Mouse (Mus musculus) macrophage (primary cell): ENCODE measurements around the gene Nell2. TPM values are rescaled to one million over a fixed set of nuclear protein-coding genes. Genes with fewer than 3 reads are reported as not detected.

Experiments
- H3K27ac ChIP-seq: fragments of 350-480 bp; formaldehyde crosslinking; 2 replicates; pipeline ENCODE4 v1.9.0; 2021
- H3K36me3 ChIP-seq: fragments of 350-480 bp; formaldehyde crosslinking; 2 replicates; pipeline ENCODE4 v1.9.0; 2021; ENCODE audit errors: inconsistent target
- H3K4me3 ChIP-seq: fragments of 350-480 bp; formaldehyde crosslinking; 2 replicates; pipeline ENCODE4 v1.9.0; 2021; ENCODE audit errors: inconsistent target
- H3K79me2 ChIP-seq: fragments of 350-480 bp; formaldehyde crosslinking; 2 replicates; pipeline ENCODE4 v1.9.0; 2021; ENCODE audit errors: inconsistent target
- WGBS: methylation state at CpG from one replicate; pipeline ENCODE4 v1.1.7; 2026; ENCODE audit warnings: inconsistent platforms; ENCODE audit not compliant: missing documents; 5-methylcytosine and 5-hydroxymethylcytosine counted together
- polyA plus RNA-seq: library from polyadenylated mRNA; stranded (reverse); fragments of 250-400 nt; gene quantifications from 3 replicates; pipeline ENCODE4 v1.2.4, GENCODE M21; 2018; ENCODE audit warnings: inconsistent platforms

Gene Nell2
- polyA plus RNA-seq, 1 experiment from 2014 or later = not detected

DNA sequence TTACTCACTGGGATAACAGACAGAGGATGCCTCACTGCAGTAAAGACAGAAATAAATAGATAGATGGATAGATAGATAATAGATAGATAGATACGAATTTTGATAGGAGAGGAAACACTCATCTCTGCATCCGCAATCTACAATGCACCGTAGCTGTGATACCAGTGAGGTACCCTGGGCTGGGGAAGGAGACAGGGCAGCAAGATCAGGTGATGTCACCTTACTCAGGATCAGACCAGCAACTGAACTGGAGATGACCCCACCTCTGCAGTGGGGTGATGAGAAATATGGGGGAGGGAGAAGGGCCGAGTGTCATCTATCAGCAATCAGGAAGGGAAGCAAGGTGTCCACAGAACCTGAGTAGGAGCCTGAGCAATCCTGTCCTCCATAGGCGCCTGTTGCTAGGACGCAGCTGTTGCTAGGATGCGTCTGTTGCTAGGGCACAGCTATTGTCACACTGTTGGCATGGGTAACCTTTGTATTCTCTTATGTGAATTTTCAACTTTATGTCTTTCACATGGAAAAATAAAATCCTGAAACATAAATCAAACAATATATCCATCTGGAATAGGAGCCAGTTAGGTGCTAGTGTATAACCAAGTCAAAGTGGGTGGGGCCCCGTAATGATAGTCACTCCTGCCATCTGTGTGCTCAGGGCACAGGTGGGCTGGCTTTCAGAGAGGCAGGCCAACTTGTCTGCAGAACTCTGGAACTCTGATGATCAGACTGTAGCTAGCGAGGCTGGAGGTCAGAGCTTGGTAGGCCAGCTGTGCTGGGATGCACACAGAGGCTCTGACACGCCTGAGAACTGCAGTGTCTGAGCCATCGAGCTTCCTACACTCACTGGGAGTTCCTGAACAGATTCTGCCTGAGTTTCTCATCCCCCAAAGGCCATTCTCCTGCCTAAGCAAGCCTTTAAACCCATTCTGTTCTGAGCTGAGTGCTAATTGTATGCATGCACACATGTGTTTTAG, 193.7 kb downstream of the Nell2 start:
- Histone ChIP-seq H3K27ac (no peak overlapping the region), H3K79me2 (no peaks in the 10 kb centered on the region), H3K4me3 (no peak overlapping the region), H3K36me3 (no peaks in the 10 kb centered on the region)
- 87% methylated on average over 11 of the region's 11 CpGs for WGBS

DNA sequence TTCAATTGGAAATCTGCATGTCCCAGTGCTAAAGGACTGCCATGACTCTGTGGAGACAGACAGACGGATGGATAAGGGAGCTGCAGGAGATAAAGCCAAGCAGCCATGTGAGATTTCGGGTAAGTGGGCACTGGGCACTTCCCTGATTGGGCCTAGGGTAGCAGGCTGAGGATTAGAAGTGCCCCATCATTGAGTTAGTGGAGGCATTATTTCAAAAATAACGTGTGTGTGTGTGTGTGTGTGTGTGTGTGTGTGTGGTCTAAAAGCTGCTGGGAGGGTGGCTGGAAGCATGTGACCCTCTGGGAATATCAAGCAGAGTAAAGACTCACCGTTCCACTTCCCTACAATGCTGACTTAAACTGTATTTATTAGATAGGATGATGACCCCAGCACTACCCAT, 195.1 kb downstream of the Nell2 start:
- Histone ChIP-seq H3K4me3 (no peak overlapping the region), H3K27ac (no peak overlapping the region), H3K36me3 (no peaks in the 10 kb centered on the region), H3K79me2 (no peaks in the 10 kb centered on the region)
- 79% methylated on average over 4 of the region's 4 CpGs for WGBS

DNA sequence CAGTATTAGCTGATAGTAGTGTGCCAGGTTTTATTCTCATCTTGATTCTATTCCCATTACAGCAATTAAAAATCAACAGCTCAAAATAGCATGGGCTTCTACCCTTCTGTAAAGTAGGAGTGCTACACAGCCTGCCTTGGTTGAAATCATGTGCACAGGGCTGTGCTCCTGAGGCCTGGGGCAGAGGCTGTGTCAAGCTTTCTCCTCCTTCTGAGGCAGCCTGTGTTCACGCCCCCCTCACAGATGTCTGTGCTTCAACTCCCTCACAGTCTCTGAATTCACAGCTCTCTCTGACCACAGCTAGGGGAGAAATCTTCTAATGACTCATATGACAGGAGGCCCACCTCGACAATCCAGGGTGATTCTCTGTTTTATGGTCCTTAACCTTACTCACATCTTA, 197.4 kb downstream of the Nell2 start:
- no peak overlapping the region for H3K4me3 ChIP-seq
- WGBS = 85% methylated on average over 2 of the region's 2 CpGs
- no peaks in the 10 kb centered on the region for H3K79me2 ChIP-seq
- H3K27ac ChIP-seq = no peak overlapping the region
- no peaks in the 10 kb centered on the region for H3K36me3 ChIP-seq

DNA sequence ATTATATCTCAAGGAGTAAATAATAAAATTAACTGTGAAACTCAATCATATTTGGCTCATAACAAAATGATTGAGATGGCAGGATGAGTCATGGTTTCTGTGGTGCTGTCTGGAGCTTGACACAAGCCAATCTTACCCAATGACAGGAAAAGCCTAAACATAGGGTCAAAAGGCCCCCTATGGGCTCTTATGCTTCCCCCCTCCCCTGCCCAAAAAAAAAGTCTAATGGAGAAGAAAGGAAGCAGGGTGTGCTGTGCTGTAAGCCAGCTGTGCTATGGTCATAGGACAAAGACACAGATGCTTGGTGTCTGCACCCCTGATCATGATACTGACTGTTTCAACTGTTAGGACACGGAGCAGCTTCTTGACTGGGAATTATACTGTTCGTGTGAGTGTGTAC, 205.6 kb downstream of the Nell2 start:
- H3K36me3 ChIP-seq = no peaks in the 10 kb centered on the region

DNA sequence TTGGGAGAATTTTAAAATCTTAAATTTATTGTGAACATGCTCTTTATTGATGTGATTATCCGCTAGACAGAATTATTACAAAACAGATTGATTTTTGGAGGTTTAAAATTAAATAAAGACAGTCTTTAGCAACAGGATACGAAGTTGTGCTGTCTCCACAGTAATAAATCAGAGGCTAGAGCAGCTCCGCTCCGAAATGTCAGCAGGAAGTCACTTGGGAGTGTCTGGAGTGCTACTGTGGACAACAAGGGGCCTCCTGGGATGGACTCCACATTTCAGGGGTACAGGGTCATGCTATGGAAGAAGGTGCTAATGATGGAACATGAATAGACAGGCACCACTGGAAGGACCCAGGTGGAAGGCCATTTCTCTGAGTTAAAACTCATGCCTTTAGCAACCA, 211.7 kb downstream of the Nell2 start:
- whole genome bisulfite sequencing = 49% methylated on average over 4 of the region's 4 CpGs
- H3K36me3 ChIP-seq = no peaks in the 10 kb centered on the region

More for the DNA sequence above, 205.6 kb downstream of the Nell2 start:
- Histone ChIP-seq H3K79me2 (no peaks in the 10 kb centered on the region), H3K27ac (no peak overlapping the region), H3K4me3 (no peak overlapping the region)
- 96% methylated on average over 2 of the region's 2 CpGs for WGBS

DNA sequence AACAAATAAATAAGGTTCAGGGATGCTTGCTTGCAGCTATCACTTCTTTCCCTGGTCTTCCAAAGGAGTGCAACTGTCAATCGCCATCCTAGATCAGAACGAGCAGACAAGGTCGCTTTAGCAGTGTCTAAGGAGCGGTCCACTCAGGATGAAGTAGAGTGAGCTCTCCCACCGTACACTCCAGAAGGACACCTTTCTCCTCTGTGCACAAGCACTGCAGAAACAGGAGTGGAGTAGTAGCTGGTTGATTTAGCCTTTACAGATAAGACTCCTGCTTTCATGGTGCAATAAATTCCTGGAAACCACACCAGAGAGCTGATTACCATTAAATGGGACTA, 213.6 kb downstream of the Nell2 start:
- H3K79me2 ChIP-seq = no peaks in the 10 kb centered on the region
- no peaks in the 10 kb centered on the region for H3K36me3 ChIP-seq
- H3K4me3 ChIP-seq = no peak overlapping the region
- WGBS = 98% methylated on average over 5 of the region's 5 CpGs
- H3K27ac ChIP-seq = no peak overlapping the region

More for the DNA sequence above, 211.7 kb downstream of the Nell2 start:
- no peaks in the 10 kb centered on the region for H3K79me2 ChIP-seq
- H3K4me3 ChIP-seq = no peak overlapping the region
- no peak overlapping the region for H3K27ac ChIP-seq

DNA sequence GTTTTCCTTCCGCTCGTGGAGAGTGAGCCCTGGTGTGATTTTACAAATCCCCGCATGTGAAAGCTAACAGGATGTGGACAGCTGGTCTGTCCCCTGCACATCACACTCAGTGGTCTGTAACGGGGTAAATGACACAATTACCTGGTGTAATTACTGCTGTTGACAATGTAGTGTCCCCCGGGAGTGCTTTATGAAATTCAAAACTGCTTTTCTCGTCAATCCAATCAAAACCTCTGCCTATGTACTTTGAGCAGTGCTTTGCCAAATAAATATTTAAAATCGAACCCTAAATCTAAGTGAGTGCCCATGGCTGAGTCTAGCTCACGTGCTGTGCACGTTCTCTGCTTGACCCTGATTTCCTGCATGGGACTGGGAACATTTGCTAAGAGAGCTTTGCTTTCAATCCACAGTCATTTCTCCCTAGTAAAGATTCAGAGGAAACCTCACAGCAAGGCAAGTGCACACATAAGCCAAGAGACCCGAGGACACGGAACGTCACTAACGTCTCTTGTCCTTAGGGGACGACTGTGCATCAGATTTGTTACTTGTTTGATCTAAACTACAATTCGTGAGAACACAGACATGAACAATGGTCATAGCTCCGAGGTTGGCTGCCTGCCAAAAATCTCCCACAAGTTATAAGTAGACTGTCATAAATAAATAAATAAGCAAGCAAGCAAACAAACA, 214.1 kb downstream of the Nell2 start:
- H3K4me3 ChIP-seq = no peak overlapping the region
- WGBS = 79% methylated on average over 16 of the region's 16 CpGs
- H3K27ac ChIP-seq = no peak overlapping the region
- H3K79me2 ChIP-seq = no peaks in the 10 kb centered on the region
- no peaks in the 10 kb centered on the region for H3K36me3 ChIP-seq

DNA sequence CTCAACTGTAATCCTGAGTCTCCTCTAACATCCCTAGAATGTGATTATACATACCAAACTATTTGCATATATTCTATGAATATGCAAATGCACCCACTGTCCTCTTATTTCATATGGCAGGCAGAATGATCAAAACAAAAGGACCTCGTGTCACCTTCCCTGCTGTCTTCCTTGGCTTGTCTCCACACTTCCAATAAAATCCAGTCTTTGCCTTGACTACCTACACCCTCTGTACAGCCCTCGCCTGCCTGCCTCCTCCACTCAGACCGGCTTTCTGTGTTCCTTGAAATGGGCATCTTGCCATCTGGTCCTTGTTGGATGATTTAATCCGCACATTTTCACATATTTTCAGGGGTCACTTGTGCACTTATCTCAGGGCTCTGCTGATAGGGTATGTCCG, 215.1 kb downstream of the Nell2 start:
- H3K27ac ChIP-seq = no peak overlapping the region
- H3K79me2 ChIP-seq = no peaks in the 10 kb centered on the region
- H3K4me3 ChIP-seq = no peak overlapping the region
- WGBS = 86% methylated on average over 5 of the region's 5 CpGs
- no peaks in the 10 kb centered on the region for H3K36me3 ChIP-seq

DNA sequence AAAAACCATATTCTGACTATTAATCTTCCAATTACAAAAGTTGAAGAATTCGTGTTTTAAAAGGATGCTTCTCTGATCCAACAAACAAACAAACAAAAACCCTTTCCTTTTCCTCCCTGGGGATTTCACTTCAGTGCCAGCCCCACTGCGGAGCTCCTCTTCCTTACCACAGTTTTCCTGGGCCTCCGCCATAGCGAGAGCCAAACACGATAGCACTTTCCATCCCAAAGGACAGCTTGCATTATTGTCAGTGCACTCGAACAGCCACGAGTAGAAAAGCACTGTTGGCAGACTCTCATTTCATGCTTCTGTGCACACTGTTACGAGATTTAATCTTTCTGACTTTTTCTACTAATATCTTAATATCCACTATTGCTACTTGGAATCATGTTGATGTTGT, 224.3 kb downstream of the Nell2 start:
- Histone ChIP-seq H3K4me3 (no peak overlapping the region), H3K79me2 (no peaks in the 10 kb centered on the region), H3K36me3 (no peaks in the 10 kb centered on the region), H3K27ac (no peak overlapping the region)
- WGBS = 84% methylated on average over 8 of the region's 8 CpGs

DNA sequence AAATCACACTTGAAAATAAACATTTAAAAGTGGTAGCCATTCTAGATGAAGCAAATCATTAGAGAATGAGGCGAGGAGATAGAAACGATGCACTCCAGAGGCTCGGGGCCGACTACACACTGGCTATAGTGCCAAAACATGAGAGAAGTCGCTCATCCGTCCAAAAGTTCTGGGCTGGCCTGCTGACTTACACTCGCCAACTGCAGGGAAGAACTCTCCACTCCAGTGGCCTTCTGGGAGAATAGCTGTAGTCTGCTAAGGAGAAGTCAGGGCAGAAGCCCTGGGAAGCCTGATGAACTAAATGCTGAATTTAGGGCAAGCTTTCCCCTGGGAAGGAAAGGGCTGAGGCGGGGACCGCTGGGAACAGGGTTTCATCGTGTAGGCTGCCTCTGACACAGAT, 231.8 kb downstream of the Nell2 start:
- no peak overlapping the region for H3K4me3 ChIP-seq
- H3K36me3 ChIP-seq = no peaks in the 10 kb centered on the region
- H3K79me2 ChIP-seq = no peaks in the 10 kb centered on the region
- 89% methylated on average over 10 of the region's 10 CpGs for WGBS
- H3K27ac ChIP-seq = no peak overlapping the region

DNA sequence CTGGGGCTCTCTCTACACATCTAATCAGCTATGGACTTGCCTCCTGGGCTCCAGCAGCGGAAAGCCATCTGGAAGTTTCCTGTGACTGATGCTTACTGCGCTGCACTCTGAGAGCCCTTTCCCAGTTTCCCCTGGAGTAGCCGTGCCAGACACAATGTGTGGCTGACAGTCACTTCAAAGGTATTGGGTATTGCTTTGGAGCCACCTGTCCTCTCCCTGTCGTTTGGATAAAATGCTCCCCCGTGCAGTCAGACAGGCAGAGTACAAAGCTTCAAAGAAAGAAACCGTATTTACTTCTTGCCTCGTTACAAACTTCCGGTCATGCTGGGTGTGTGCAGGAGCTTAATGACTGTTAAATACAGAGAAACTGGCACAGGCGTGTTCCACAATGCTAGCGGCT, 239.3 kb downstream of the Nell2 start:
- WGBS = 64% methylated on average over 10 of the region's 10 CpGs
- H3K4me3 ChIP-seq = no peak overlapping the region
- no peaks in the 10 kb centered on the region for H3K36me3 ChIP-seq
- H3K27ac ChIP-seq = no peak overlapping the region
- H3K79me2 ChIP-seq = no peaks in the 10 kb centered on the region

DNA sequence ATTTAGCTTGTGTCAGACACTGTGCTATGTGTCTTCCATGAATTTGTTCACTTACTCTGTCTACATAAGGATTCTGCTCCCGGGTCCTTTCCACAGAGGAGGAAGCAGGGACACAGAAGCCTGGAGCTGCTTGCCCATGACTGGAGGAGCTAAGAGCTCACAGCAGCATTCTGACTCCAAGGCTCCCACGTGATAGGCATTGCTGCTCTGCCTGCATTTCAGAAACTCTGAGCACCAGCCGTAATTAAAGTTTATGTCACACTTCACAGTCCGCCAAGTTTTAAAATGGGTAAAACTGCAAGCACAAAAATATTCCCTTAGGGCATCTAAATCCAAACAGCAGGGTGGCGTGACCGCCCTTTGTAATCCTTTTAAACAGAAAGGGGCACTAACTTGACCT, 243.2 kb downstream of the Nell2 start:
- 86% methylated on average over 6 of the region's 6 CpGs for WGBS
- Histone ChIP-seq H3K79me2 (no peaks in the 10 kb centered on the region), H3K27ac (no peak overlapping the region), H3K4me3 (no peak overlapping the region), H3K36me3 (no peaks in the 10 kb centered on the region)

DNA sequence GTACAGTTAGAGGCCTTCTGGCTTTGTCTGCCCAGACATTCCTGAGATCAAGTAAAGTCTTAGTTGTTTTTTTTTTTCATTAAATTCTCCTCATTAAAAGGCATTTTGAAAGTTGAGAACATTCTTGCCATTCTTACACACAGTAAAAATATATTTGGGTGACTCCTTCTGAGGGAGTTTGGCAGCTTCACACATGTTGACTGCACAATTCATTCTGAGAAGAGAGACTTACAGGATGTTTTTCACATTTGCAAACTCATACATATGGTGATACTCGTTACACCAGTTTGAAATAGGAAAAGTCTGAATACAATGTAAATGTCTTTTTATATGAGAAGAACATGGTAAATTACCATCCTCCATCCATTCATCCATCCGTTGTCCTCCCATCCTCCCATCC, 247.4 kb downstream of the Nell2 start:
- Histone ChIP-seq H3K79me2 (no peaks in the 10 kb centered on the region), H3K4me3 (no peak overlapping the region), H3K36me3 (no peaks in the 10 kb centered on the region), H3K27ac (no peak overlapping the region)
- 73% methylated on average over 2 of the region's 2 CpGs for WGBS

DNA sequence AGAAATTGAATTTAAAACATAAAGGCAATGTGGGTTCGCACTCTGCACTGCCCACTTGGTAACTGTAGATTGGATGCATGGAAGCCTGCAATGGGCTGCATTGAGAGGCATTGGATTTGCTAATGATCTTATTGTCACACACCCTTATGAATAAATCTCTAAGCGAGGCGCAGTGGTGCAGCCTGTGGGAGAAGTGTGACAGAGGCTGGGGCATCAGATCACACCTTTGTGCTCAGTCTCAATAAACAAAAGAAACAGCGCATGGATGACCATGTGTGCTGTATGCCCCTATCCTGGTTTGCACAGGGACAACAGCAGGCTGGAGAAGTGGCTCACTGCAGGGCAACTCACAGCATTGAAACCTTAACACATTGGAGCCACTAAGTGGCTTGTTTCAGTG, 250.4 kb downstream of the Nell2 start:
- Histone ChIP-seq H3K79me2 (no peaks in the 10 kb centered on the region), H3K36me3 (no peaks in the 10 kb centered on the region), H3K4me3 (no peak overlapping the region), H3K27ac (no peak overlapping the region)
- 95% methylated on average over 4 of the region's 4 CpGs for WGBS

DNA sequence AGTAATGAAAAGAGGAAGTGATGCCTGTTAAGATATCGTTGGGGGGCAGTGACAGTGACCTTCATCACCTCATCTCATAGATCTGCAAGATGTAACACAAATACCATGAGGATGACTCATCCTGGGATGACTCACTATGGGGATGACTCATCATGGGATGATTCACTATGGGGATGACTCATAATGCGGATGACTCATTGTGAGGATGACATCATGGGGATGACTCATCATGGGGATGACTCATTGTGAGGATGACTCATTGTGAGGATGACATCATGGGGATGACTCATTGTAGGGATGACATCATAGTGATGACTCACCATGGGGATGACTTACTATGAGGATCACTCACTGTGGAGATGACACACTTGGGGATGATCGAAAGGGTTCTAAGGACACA, 251.8 kb downstream of the Nell2 start:
- Histone ChIP-seq H3K27ac (no peak overlapping the region), H3K36me3 (no peaks in the 10 kb centered on the region), H3K79me2 (no peaks in the 10 kb centered on the region), H3K4me3 (no peak overlapping the region)
- 84% methylated on average over 3 of the region's 3 CpGs for WGBS
